Mouse (Mus musculus) frontal cortex, postnatal 14 days (tissue): Measurements from ENCODE around the gene Zfp874a.
"Not testable (repeated sequence)": the region's sequence is repeated elsewhere in the genome, so short reads cannot be mapped to it uniquely, and the experiment has no call there.

Experiments
- DNase-seq, 2 experiments: peaks; one replicate each; pipeline ENCODE4 v3.0.0; 2022; ENCODE audit warnings: low spot score in 2 of 2

Gene Zfp874a

DNA sequence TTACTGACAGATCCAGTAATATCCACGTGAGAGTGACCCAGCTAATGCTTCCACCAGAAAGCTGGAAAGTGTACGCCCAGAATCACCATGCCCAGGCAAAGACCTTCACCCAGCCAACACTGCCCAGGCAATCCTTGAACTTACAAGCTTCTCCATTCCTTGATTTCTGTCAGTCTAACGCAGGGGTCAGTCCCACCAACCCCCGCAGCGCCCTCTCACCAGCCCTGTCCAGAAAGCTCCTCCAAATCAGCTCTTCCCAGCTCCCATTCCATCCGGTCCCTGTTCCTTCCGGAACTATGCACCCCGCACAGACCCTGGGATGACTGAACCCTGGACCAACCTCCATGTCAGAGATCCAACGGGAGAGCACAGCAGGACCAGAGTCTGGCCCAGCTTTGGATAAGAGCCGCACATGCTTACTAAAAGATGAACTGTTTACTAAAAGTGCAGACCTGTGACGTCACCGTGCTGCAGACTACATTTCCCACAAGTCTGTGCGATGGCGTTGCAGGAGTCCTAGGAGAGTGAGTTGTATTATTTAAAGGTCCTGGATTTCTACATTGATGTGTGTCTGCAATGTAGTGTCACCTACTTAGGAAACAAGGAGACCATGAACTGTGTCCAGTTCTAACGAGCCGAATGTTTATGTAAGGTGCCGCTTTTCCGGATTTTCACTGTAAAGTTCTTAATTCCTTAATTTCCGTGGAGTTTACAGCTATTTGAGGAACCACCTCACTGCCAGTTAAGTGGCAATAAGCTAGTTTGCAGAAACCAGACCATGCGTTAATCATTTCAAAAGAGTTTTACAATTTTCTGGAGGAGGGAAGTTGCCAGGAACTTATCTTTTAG, at the start of gene Zfp874a:
Gene Zfp874a (minus strand): TSS at position 453 of the 849 bp plus-strand sequence.
- peak; percentile 77 to 80 for DNase-seq

DNA sequence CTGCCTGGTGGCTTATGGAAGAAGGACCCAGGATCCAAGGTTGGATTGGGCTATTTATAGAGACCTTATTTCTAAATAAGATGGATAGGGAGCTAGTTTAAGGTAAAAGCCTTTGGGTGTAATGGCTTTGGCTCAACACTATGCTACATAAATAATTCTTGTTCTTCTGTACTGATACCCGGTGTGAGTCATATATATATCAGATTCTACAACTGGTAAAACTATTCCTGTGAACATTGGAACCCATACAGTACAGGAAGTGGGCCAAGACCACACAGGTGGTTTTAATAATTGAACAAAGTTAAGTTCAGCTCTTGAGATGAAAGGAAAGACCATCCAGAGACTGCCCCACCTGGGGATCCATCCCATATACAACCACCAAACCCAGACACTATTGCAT, 49.5 kb upstream of the Zfp874a start:
- DNase-seq = no peak

DNA sequence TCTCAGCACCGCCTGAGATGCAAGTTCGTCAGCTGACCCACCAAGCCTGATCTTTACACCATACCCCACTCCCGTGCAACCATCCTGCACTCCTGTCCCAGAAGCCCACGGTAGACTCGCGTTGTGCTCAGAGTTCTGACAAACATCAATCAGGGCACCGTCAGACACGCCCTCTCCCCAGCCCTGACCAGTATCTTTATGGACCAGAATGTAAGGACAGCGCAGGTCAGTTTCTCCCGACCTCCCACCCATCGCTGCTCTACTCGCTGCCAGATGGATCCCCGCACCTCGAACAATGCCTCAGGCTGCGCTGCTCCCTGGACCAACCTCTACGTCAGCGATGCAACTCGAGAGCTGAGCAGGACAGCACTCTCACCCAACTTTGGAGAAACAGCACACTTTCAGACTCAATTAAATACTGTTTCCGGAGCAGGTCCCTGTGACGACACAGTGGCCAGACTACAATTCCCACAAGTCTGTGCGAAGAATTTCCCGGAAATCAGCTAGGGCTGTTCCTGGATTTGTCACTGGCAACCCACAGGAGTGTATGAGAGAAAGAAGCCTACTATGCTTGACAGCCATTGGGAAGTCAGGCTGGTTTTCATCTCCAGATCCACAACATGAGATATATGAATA, 48.8 kb upstream of the Zfp874a start, which contains the start of gene Zfp58:
Gene Zfp58 (minus strand): TSS at position 472 of the 636 bp plus-strand sequence.
- peak; percentile 70 to 77 for DNase-seq

DNA sequence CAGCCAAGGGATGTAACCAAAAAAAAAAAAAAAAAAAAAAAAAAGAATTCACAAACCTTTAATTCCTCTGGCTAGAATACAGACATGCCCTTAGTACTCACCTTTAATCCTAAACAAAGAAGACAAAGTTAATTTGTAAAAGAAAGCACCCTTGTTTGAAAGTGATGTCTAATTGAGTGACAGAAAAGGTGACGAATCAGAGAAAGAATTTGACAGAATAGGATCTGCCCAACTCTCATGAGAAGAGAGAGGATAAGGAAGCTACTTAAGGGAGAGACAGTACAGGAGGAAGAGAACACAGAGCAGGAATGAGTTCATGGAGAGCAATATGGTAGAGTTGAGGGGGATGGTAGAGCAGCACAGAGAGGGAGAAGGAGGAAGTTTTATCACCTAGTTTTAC, 44.2 kb upstream of the Zfp874a start:
- DNase-seq = no peak

DNA sequence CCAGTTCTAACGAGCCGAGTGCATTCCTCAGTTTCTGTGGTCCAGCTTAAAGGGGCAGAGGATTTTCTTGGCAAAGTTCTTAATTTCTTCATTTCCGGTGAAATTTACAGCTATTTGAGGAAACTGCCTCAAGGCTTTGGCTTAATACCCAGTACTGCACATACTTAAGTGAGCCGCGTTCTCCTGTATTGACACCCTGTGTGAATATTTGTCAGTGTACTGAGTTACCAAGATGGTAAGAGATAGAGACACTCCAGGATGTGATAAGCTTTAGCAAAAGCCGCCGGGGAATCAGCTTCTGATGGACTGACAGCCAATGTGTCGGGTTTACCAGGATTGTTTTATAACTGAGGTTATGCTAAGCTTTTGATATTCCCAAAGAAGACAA, 33.0 kb upstream of the Zfp874a start:
- DNase-seq = no peak

DNA sequence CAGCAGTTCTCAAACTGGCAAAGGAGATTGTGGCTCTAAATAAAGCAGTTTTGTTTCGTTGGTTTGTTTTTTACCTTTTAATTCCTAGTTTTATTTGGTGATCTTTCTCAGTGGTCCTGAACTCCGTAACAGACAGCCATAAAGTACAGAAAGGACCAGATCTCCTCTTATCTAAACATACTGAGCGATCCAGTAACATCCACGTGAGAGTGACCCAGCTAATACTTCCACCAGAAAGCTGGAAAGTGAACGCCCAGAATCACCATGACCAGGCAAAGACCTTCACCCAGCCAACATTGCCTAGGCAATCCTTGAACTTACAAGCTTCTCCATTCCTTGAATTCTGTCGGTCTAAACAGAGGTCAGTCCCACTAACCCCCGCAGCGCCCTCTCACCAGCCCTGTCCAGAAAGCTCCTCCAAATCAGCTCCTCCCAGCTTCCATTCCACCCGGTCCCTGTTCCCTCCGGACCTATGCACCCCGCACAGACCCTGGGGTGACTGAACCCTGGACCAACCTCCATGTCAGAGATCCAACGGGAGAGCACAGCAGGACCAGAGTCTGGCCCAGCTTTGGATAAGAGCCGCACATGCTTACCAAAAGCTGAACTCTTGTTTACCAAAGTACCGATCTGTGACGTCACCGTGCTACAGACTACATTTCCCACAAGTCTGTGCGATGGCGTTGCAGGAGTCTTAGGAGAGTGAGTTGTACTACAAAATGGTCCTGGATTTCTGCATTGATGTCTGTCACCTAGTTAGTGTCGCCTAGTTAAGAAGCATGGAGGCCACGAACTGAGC, 32.4 kb upstream of the Zfp874a start, which contains the start of gene Zfp874b:
Gene Zfp874b (minus strand): TSS at position 634 of the 799 bp plus-strand sequence.
- peak; percentile 74 to 79 for DNase-seq

DNA sequence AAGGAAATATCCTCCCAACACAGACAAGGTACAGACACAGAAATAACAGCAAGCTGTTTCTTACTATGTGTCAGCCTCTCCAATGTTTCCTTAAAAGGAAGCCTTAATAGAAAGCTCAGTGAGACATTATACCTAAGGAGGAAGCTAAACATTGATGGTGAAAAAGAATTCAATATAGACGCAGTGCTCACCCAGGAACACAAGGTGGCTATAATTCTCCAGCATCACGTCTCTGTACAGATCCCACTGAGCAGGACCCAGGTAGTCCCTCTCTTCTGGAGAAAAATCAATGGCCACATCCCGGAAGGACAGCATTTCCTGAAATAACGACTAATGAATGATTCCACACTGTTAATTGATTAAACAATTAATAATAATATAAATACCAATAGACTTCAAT, 30.1 kb upstream of the Zfp874a start:
- no peak for DNase-seq

DNA sequence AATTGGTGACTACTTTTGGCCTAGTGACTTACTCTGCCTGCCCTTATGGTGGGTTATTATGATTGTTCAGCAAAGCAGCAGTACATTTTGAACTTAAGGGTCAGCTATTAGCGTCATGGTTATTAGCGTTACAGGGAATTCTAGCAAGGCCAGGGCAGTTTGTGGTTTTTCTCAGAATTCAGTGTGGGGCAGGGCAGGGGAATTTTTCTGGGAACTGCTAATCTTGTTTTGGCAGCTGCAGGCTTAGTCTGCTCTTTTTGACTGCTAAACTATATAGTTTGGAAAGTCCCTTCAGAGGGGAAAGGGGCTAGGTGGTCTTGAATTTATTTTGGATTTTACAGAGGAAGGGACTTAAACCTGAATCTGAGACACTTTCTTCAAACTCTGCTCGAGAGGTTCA, 17.9 kb upstream of the Zfp874a start:
- DNase-seq = no peak

DNA sequence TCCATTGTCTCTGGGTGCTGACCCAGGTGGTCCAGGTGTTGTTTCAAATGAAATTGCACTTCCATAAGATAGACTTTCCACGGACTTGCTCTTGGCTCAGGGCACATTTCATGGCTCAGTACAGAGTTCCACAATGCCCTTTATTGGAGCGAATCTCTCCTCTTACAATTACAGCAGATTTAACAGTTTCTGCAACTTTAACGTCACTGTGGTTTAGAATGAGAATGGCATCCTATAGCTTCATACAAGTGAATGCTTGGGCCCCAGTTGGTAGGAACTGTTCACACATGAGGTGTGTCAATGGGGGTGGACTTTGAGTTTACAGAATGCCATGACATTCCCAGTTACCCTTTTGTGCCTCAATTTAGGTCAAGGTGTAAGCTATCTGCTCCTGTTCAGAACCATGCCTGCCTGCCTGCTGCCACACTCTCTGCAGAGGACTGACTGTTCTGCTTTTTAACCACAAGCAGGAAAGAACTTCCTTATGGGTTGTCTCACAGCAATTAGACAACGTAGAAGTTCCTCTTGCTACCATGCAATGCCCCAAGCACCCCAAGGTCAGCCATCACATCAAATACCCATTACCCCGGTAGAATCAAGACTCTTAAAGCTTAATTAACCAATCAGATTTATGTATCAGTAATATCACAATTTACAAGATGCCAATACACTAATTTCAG, 12.2 kb upstream of the Zfp874a start:
- not testable (repeated sequence) for DNase-seq

DNA sequence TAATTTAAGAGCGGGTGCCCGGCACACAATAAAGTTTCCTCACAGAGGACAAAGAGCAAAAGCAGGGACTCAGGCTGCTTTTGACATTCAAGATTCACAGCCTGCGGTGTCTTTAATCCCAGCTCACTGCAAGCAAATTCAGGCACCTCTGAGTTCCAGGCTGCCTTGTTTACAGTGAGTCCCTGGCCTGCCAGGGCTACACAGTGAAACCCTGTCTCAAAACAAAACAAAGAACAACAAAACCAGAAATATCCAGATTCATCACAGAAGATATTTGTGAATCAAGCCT, 541 bp upstream of the Zfp874a start:
- DNase-seq = peak in 1 of 2 experiments; percentile 6

DNA sequence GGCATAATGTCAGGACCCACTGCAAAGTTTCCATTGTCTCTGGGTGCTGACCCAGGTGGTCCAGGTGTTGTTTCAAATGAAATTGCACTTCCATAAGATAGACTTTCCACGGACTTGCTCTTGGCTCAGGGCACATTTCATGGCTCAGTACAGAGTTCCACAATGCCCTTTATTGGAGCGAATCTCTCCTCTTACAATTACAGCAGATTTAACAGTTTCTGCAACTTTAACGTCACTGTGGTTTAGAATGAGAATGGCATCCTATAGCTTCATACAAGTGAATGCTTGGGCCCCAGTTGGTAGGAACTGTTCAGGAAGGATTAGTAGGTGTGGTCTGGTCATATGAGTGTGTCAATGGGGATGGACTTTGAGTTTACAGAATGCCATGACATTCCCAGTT, 14.3 kb downstream of the Zfp874a start:
- not testable (repeated sequence) for DNase-seq

DNA sequence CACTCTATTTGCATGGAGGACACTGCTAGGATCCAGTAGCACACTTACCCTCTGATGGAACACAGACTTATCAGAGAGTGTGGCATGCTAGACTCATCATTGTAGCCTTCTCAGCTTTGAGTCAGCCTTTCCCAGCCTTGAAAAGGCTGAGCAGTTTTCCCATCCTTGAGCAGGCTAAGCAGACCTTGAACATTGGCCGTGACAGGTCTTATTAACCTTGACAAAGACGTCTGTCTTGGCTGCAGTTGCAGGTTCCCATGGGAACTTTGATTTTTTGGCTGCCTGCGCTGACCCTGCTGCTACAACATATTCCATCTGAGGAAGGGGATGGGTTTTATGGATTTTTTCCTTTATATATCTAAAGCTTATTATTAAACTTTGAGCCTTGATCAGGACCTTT, 23.3 kb downstream of the Zfp874a start:
- DNase-seq = no peak

DNA sequence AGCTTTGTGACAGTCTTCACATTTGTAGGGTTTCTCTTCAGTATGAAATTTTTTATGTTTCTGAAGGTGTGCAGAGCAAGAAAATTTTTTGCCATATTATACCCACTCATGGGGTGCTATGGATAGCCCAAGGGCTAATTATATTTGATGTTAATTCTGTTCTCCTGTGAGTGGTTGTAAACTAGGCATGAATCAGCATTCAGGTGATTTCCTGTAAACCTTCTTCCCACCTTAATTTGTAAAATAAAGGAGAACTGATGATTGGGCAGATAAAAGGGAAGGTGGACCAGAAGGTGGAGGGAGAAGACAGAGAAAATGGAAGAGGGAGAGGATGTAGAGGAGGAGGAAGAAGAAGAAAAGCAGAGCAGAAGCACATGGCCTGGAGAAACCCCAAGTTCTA, 25.7 kb downstream of the Zfp874a start:
- not testable (repeated sequence) for DNase-seq

DNA sequence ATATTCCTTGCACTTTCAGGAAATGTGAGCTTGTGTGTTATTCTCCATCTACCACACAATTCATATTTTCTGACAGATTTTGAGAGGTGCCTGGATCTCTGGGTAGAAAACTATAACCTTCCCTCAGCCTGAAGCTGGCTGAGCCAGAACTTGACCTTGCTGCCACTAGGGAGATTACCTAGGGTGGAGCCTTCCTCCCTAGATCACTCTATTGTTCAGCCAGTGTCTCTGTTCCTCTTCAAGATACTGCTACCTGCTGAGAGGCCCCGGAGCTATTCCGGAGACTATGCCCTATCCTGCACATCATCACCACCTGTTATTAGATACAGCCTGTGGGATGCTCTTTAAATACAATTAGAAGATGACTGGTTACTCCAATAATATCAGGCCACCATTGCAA, 28.9 kb downstream of the Zfp874a start:
- DNase-seq = not testable (repeated sequence)

DNA sequence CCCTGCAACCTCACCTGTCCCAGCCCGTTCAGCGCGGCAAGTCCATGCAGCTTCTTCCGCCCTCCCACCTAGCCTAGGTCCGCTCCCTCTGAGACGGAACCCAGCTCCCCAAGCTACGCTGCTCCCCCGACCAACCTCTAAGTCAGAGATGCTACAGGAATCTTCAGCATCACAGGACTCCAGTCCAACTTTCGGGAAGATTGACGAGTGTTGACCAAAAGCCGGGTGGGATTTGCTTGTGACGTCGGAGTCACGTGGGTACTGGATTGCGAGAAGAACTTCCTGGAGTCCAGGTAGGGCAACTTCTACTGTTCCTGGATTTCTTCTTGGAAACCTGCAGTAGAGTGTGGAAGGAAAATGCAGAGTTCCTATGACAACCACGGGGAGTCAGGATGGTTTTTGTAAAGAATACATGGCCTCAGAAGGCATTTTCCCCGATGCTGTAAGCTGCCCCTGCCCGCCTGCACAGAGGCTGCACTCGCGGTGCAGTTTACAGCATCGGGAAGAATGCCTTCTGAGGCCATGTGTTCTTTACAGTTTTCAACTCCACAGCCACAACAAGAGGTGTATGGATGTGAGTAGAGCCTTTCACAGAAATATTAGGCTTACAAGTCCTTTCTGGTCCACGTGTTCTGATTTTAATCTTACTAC, 30.1 kb downstream of the Zfp874a start, which contains the start of gene Zfp459:
Gene Zfp459 (minus strand): TSS at position 212 of the 651 bp plus-strand sequence.
- DNase-seq = peak; percentile 5 to 28

DNA sequence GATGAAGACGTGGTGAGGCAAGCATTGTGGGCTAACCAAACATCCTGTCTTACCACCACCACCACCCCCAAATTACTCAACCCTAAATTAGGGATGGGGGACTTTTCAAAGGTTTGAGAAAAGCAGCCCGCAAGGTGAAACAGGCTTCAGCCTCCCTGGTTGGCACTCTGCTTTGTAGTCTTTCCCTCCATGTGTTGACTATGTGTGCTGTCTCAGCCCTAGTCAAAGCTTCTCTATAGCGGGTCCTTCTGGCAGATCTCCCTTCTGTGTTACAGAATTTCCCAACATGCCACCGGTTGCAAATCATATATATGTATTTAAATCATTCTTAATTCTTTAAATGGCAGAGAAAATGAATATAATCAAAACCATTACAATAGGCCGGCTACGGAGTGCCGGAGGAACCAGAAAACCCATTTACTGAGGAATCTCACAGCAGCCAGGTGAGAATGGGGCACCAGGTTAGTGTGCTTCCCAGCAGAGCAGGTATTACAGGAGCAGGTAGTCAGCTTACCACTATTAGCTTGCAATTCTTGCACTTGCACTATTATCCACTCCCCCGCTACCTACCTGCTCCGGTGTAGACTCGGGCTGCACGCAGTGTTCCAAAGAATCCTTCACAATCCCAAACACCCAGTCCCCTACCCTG, 30.7 kb downstream of the Zfp874a start:
- DNase-seq = no peak

DNA sequence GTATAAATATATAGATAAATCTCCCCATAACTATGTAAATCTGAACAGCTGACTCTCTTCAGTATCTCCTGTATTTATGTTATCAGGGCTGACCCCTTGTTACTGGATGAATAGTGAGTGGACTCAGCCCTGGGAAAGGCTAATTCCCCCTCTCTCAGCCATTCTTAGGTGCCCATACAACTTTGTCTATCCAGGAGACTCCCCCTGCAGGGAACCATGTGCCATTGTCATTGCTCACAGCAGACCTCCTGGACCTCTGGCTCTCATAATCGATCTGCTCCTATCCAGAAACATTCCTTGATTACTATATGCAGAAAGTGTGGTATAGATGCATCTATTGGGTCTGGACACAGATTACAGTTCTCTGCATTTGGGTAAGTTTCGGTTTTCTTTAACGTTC, 34.6 kb downstream of the Zfp874a start:
- DNase-seq = no peak

DNA sequence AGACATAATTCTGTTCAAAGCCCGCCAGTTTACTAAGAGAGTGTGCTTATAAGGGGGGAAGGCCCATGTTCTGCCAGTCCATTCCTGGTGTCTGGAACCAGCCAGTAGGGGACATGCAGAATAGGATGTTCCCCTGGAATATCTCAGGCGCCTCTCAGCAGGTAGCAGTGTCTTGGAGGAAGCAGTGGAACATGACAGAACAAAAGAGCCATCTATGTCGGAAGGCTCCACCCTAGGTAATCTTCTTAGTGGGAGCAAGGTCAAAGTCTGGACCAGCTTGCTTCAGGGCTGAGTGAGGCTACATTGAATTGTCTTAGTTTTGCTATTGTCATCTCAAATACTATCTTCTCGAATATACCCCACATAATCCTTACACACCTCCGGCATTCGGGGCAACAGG, 35.7 kb downstream of the Zfp874a start:
- no peak for DNase-seq

DNA sequence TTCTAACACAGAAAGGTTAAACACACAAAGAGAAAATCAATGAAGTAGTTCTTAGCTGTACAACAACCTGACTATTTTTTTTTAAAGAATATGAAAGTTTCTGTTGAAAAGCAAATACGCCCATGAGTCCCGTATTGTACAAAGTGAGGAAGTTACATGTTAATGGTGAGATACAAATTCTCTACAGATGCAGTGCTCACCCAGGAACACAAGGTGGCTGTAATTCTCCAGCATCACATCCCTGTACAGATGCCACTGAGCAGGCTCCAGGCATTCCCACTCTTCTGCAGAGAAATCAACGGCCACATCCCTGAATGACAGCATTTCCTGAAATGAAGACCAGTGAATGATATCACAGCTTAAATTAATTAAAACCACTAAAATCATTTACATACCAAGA, 37.8 kb downstream of the Zfp874a start:
- DNase-seq = not testable (repeated sequence)

DNA sequence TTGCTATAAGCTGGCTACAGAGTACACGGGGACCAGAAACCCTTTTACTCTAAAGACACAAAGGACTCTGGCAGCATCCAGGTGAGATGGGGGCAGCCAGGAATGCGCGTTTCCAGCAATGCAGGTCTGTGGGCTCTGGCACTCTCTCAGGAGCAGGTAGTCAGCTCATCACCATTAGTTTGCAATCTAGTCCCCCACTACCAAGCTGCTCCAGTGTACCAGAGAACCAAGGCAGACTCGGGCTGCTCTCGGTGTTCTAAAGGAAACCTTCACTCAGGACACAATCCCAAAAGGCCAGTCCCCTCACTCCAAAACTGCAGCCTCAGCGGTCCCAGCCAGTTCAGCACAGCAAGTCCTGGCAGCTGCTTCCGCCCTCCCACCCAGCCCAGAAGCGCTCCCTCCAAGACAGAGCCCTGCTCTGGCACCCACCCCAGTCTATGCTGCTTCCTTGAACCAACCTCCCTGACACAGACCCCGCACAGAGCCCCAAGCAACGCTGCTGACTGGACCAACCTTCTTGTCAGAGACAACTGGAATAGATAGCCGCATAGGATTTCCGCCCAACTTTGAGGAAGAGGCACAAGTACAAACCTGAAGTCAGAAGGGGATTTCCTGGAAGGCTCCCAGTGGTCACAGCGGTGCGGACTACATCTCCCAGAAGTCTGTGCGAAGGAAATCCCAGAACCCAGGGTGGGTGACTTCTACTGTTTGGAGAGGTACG, 52.1 kb downstream of the Zfp874a start, which contains the start of gene Zfp429:
Gene Zfp429 (minus strand): TSS at position 637 of the 721 bp plus-strand sequence.
- peak; percentile 34 to 59 for DNase-seq
